Mouse (Mus musculus): ENCODE measurements at regions not wholly inside any gene's neighbourhood (a gene's known extent, or its start where the extent isn't known, plus 50 kb on each side); places are given as distances from the start of the nearest gene placed in this dataset.

- no peak for TF ChIP-seq EP300 (IDR thresholded peaks at IDR 0.05; ENCODE audit: low read length)
- TF ChIP-seq POLR2A (IDR thresholded peaks at IDR 0.05; ENCODE audit: low read depth, low read length): no peak
- no peak for TF ChIP-seq KAT2A (IDR thresholded peaks at IDR 0.05; ENCODE audit: insufficient replicate concordance, low read length)
- no peak for TF ChIP-seq MEF2A (IDR thresholded peaks at IDR 0.05; ENCODE audit: borderline replicate concordance, low read depth, low read length)
- no peak for TF ChIP-seq ZC3H11A (IDR thresholded peaks at IDR 0.05; ENCODE audit: low read depth, low read length)
- no peak for TF ChIP-seq SMC3 (IDR thresholded peaks at IDR 0.05; ENCODE audit: low read depth, low read length)
- TF ChIP-seq CTCF (conservative IDR thresholded peaks at IDR 0.05 in 1 of 2, IDR thresholded peaks at IDR 0.05 in 1 of 2; ENCODE audit: low read depth in 2 of 2, low read length in 2 of 2): no peak
- TF ChIP-seq POLR2AphosphoS2 (IDR thresholded peaks at IDR 0.05; ENCODE audit: low read depth, low read length): no peak
- TF ChIP-seq ELF1 (IDR thresholded peaks at IDR 0.05; ENCODE audit: low read depth, low read length): no peak
- TF ChIP-seq MXI1 (IDR thresholded peaks at IDR 0.05; ENCODE audit: low read depth, low read length): no peak
- no peak for TF ChIP-seq USF1 (IDR thresholded peaks at IDR 0.05; ENCODE audit: low read depth, low read length)
- TF ChIP-seq ZKSCAN1 (IDR thresholded peaks at IDR 0.05; ENCODE audit: borderline replicate concordance, low read depth, low read length): no peak
- no peak for TF ChIP-seq CHD1 (IDR thresholded peaks at IDR 0.05; ENCODE audit: low read depth, low read length)
- TF ChIP-seq MYC (IDR thresholded peaks at IDR 0.05; ENCODE audit: low read depth, low read length): no peak
Measured at GRCm38 (mm10) chr17:45798996-45799395, 65.4 kb upstream of the 1600014C23Rik start.

All from CH12.LX (cell line).